Mouse (Mus musculus): Measurements from ENCODE around the gene Ly6g6f. TPM values are rescaled to one million over a fixed set of nuclear protein-coding genes. Genes with fewer than 3 reads are reported as not detected.

The Ly6g6f gene
- polyA plus RNA-seq, 1 experiment from 2014 or later, result 0.62 TPM

Other genes with a start within 250 kb of the Ly6g6f start
- gene Stk19, start 248.7 kb downstream of the Ly6g6f start, polyA plus RNA-seq (2016; fragmentation: Nextera tagmentation; extraction: Ambion mirVana), result 25.0 and 26.7 TPM in 2 replicates
- 62.5 and 70.2 TPM in 2 replicates for gene Dxo, start 248.6 kb downstream of the Ly6g6f start, polyA plus RNA-seq (2016; fragmentation: Nextera tagmentation; extraction: Ambion mirVana)
- 64.9 and 65.8 TPM in 2 replicates for gene Skiv2l, start 235.4 kb downstream of the Ly6g6f start, polyA plus RNA-seq (2016; fragmentation: Nextera tagmentation; extraction: Ambion mirVana)
- gene Nelfe, start 235.2 kb downstream of the Ly6g6f start, polyA plus RNA-seq (2016; fragmentation: Nextera tagmentation; extraction: Ambion mirVana), result 95.2 and 111 TPM in 2 replicates
- 2.2 TPM in 2 replicates for gene Cfb, start 223.1 kb downstream of the Ly6g6f start, polyA plus RNA-seq (2016; fragmentation: Nextera tagmentation; extraction: Ambion mirVana)
- gene Zbtb12, start 206.1 kb downstream of the Ly6g6f start, polyA plus RNA-seq (2016; fragmentation: Nextera tagmentation; extraction: Ambion mirVana), result 12.0 and 12.8 TPM in 2 replicates
- 0.10 and 0.29 TPM in 2 replicates for gene Gm20547, start 203.6 kb downstream of the Ly6g6f start, polyA plus RNA-seq (2016; fragmentation: Nextera tagmentation; extraction: Ambion mirVana)
- 1.4 and 2.6 TPM in 2 replicates for gene C2, start 187.3 kb downstream of the Ly6g6f start, polyA plus RNA-seq (2016; fragmentation: Nextera tagmentation; extraction: Ambion mirVana)
- gene Ehmt2, start 187.1 kb downstream of the Ly6g6f start, polyA plus RNA-seq (2016; fragmentation: Nextera tagmentation; extraction: Ambion mirVana), result 110 and 113 TPM in 2 replicates
- gene Slc44a4, start 171.1 kb downstream of the Ly6g6f start, polyA plus RNA-seq (2016; fragmentation: Nextera tagmentation; extraction: Ambion mirVana), result 0.13 and 0.15 TPM in 2 replicates
- 25.2 and 28.2 TPM in 2 replicates for gene Neu1, start 154.4 kb downstream of the Ly6g6f start, polyA plus RNA-seq (2016; fragmentation: Nextera tagmentation; extraction: Ambion mirVana)
- 0.08 and 0.25 TPM in 2 replicates for gene Hspa1b, start 126.4 kb downstream of the Ly6g6f start, polyA plus RNA-seq (2016; fragmentation: Nextera tagmentation; extraction: Ambion mirVana)
- gene Gm20481, start 115.7 kb downstream of the Ly6g6f start, polyA plus RNA-seq (2016; fragmentation: Nextera tagmentation; extraction: Ambion mirVana), result 0.99 TPM in 1 of 2 replicates, not detected in the other
- gene Hspa1a, start 113.5 kb downstream of the Ly6g6f start, polyA plus RNA-seq (2016; fragmentation: Nextera tagmentation; extraction: Ambion mirVana), result 2.2 and 3.1 TPM in 2 replicates
- gene Hspa1l, start 112.9 kb downstream of the Ly6g6f start, polyA plus RNA-seq (2016; fragmentation: Nextera tagmentation; extraction: Ambion mirVana), result 1.3 TPM in 2 replicates
- gene Lsm2, start 103.7 kb downstream of the Ly6g6f start, polyA plus RNA-seq (2016; fragmentation: Nextera tagmentation; extraction: Ambion mirVana), result 128 and 158 TPM in 2 replicates
- 109 and 110 TPM in 2 replicates for gene Vars, start 84.6 kb downstream of the Ly6g6f start, polyA plus RNA-seq (2016; fragmentation: Nextera tagmentation; extraction: Ambion mirVana)
- gene Vwa7, start 69.0 kb downstream of the Ly6g6f start, polyA plus RNA-seq (2016; fragmentation: Nextera tagmentation; extraction: Ambion mirVana), result 0.12 and 0.20 TPM in 2 replicates
- 2.4 and 3.6 TPM in 2 replicates for gene Sapcd1, start 57.6 kb downstream of the Ly6g6f start, polyA plus RNA-seq (2016; fragmentation: Nextera tagmentation; extraction: Ambion mirVana)
- 3.0 and 3.1 TPM in 2 replicates for gene Msh5, start 38.9 kb downstream of the Ly6g6f start, polyA plus RNA-seq (2016; fragmentation: Nextera tagmentation; extraction: Ambion mirVana)
- 157 and 159 TPM in 2 replicates for gene Clic1, start 35.6 kb downstream of the Ly6g6f start, polyA plus RNA-seq (2016; fragmentation: Nextera tagmentation; extraction: Ambion mirVana)
- gene Ddah2, start 26.6 kb downstream of the Ly6g6f start, polyA plus RNA-seq (2016; fragmentation: Nextera tagmentation; extraction: Ambion mirVana), result 512 and 517 TPM in 2 replicates
- gene Ly6g6c, start 20.2 kb downstream of the Ly6g6f start, polyA plus RNA-seq (2016; fragmentation: Nextera tagmentation; extraction: Ambion mirVana), result not detected in 2 replicates
- gene Mpig6b, start 19.4 kb downstream of the Ly6g6f start, polyA plus RNA-seq (2016; fragmentation: Nextera tagmentation; extraction: Ambion mirVana), result 0.46 and 0.52 TPM in 2 replicates
- not detected in 2 replicates for gene Ly6g6e, start 8.7 kb downstream of the Ly6g6f start, polyA plus RNA-seq (2016; fragmentation: Nextera tagmentation; extraction: Ambion mirVana)
- 2.1 and 2.3 TPM in 2 replicates for gene Ly6g6d, start 7.5 kb downstream of the Ly6g6f start, polyA plus RNA-seq (2016; fragmentation: Nextera tagmentation; extraction: Ambion mirVana)
- 78.6 and 81.1 TPM in 2 replicates for gene Abhd16a, start 3.7 kb upstream of the Ly6g6f start, polyA plus RNA-seq (2016; fragmentation: Nextera tagmentation; extraction: Ambion mirVana)
- gene Ly6g5c, start 22.7 kb upstream of the Ly6g6f start, polyA plus RNA-seq (2016; fragmentation: Nextera tagmentation; extraction: Ambion mirVana), result not detected in 2 replicates
- 1.4 and 1.5 TPM in 2 replicates for gene Ly6g5b, start 29.8 kb upstream of the Ly6g6f start, polyA plus RNA-seq (2016; fragmentation: Nextera tagmentation; extraction: Ambion mirVana)
- 19.8 and 20.8 TPM in 2 replicates for gene Gpank1, start 35.8 kb upstream of the Ly6g6f start, polyA plus RNA-seq (2016; fragmentation: Nextera tagmentation; extraction: Ambion mirVana)
- 237 and 276 TPM in 2 replicates for gene Csnk2b, start 36.4 kb upstream of the Ly6g6f start, polyA plus RNA-seq (2016; fragmentation: Nextera tagmentation; extraction: Ambion mirVana)
- 7.3 and 7.7 TPM in 2 replicates for gene D17H6S53E, start 40.8 kb upstream of the Ly6g6f start, polyA plus RNA-seq (2016; fragmentation: Nextera tagmentation; extraction: Ambion mirVana)
- gene Apom, start 46.4 kb upstream of the Ly6g6f start, polyA plus RNA-seq (2016; fragmentation: Nextera tagmentation; extraction: Ambion mirVana), result 0.39 TPM in 1 of 2 replicates, not detected in the other
- 87.9 and 88.3 TPM in 2 replicates for gene Bag6, start 49.6 kb upstream of the Ly6g6f start, polyA plus RNA-seq (2016; fragmentation: Nextera tagmentation; extraction: Ambion mirVana)
- 206 and 213 TPM in 2 replicates for gene Prrc2a, start 79.3 kb upstream of the Ly6g6f start, polyA plus RNA-seq (2016; fragmentation: Nextera tagmentation; extraction: Ambion mirVana)
- gene Aif1, start 90.5 kb upstream of the Ly6g6f start, polyA plus RNA-seq (2016; fragmentation: Nextera tagmentation; extraction: Ambion mirVana), result 7.8 and 7.9 TPM in 2 replicates
- gene Lst1, start 102.8 kb upstream of the Ly6g6f start, polyA plus RNA-seq (2016; fragmentation: Nextera tagmentation; extraction: Ambion mirVana), result 6.1 and 6.9 TPM in 2 replicates
- gene Ltb, start 108.8 kb upstream of the Ly6g6f start, polyA plus RNA-seq (2016; fragmentation: Nextera tagmentation; extraction: Ambion mirVana), result 0.54 and 0.81 TPM in 2 replicates
- 0.14 TPM in 1 of 2 replicates, not detected in the other for gene Tnf, start 116.4 kb upstream of the Ly6g6f start, polyA plus RNA-seq (2016; fragmentation: Nextera tagmentation; extraction: Ambion mirVana)
- not detected in 2 replicates for gene Lta, start 119.7 kb upstream of the Ly6g6f start, polyA plus RNA-seq (2016; fragmentation: Nextera tagmentation; extraction: Ambion mirVana)
- 0.62 TPM in 1 of 2 replicates, not detected in the other for gene Gm16181, start 135.2 kb upstream of the Ly6g6f start, polyA plus RNA-seq (2016; fragmentation: Nextera tagmentation; extraction: Ambion mirVana)
- 21.1 and 23.0 TPM in 2 replicates for gene Atp6v1g2, start 148.1 kb upstream of the Ly6g6f start, polyA plus RNA-seq (2016; fragmentation: Nextera tagmentation; extraction: Ambion mirVana)
- 12.1 and 12.2 TPM in 2 replicates for gene Nfkbil1, start 150.2 kb upstream of the Ly6g6f start, polyA plus RNA-seq (2016; fragmentation: Nextera tagmentation; extraction: Ambion mirVana)
- 480 and 488 TPM in 2 replicates for gene Ddx39b, start 156.1 kb upstream of the Ly6g6f start, polyA plus RNA-seq (2016; fragmentation: Nextera tagmentation; extraction: Ambion mirVana)
- 38.6 and 46.0 TPM in 2 replicates for gene H2-D1, start 177.1 kb upstream of the Ly6g6f start, polyA plus RNA-seq (2016; fragmentation: Nextera tagmentation; extraction: Ambion mirVana)
- 0.12 TPM in 1 of 2 replicates, not detected in the other for gene H2-Q1, start 234.8 kb upstream of the Ly6g6f start, polyA plus RNA-seq (2016; fragmentation: Nextera tagmentation; extraction: Ambion mirVana)

Measured in hindbrain, embryonic 12.5 days (tissue).